Mouse (Mus musculus) spleen, adult 18-20 months (tissue): ENCODE measurements around the gene Abcc3.

Experiments
- DNase-seq, 2 experiments: peaks; one replicate each; pipeline ENCODE4 v3.0.0; 2022; ENCODE audit warnings: mixed read lengths in 2 of 2

The Abcc3 gene

GRCm38 (mm10) chr11:94349839-94350238 is 43.0 kb downstream of the Abcc3 start:
- DNase-seq: no peak

GRCm38 (mm10) chr11:94347063-94347575 is 45.7 kb downstream of the Abcc3 start:
- DNase-seq: no peak

- DNase-seq: no peak
Measured at GRCm38 (mm10) chr11:94346611-94347010, 46.2 kb downstream of the Abcc3 start.

GRCm38 (mm10) chr11:94345926-94346325 is 46.9 kb downstream of the Abcc3 start:
- no peak for DNase-seq

GRCm38 (mm10) chr11:94344470-94344869 is 48.3 kb downstream of the Abcc3 start:
- no peak for DNase-seq

GRCm38 (mm10) chr11:94343955-94344358 is 48.8 kb downstream of the Abcc3 start:
- DNase-seq: no peak

GRCm38 (mm10) chr11:94342114-94342905 is 50.5 kb downstream of the Abcc3 start:
- DNase-seq: no peak

GRCm38 (mm10) chr11:94340948-94341933 is 51.6 kb downstream of the Abcc3 start:
- DNase-seq: no peak

GRCm38 (mm10) chr11:94339732-94340585 is 52.8 kb downstream of the Abcc3 start:
- peak in 1 of 2 experiments; percentile 13 for DNase-seq

- no peak for DNase-seq
Measured at GRCm38 (mm10) chr11:94338347-94338746, 54.5 kb downstream of the Abcc3 start.

GRCm38 (mm10) chr11:94336551-94336950 is 56.2 kb downstream of the Abcc3 start:
- DNase-seq: no peak

GRCm38 (mm10) chr11:94334386-94334968 is 58.3 kb downstream of the Abcc3 start:
- DNase-seq: no peak

- DNase-seq: no peak
Measured at GRCm38 (mm10) chr11:94332726-94333125, 60.1 kb downstream of the Abcc3 start.

- DNase-seq: no peak
Measured at GRCm38 (mm10) chr11:94330211-94330610, 62.6 kb downstream of the Abcc3 start.

GRCm38 (mm10) chr11:94329270-94329891 is 63.4 kb downstream of the Abcc3 start:
- DNase-seq: no peak

- no peak for DNase-seq
Measured at GRCm38 (mm10) chr11:94328644-94329025, 64.2 kb downstream of the Abcc3 start.

GRCm38 (mm10) chr11:94327693-94328643 is 64.8 kb downstream of the Abcc3 start, which contains the start of gene Ankrd40:
TSS of gene Ankrd40 (plus strand) at chr11:94328001.
- DNase-seq: peak; percentile 74 to 87

GRCm38 (mm10) chr11:94326961-94327411 is 65.8 kb downstream of the Abcc3 start:
- no peak for DNase-seq

GRCm38 (mm10) chr11:94324618-94325017 is 68.2 kb downstream of the Abcc3 start:
- DNase-seq: no peak
